12 mouse cellular contexts compared by ENCODE assay signal in the genomic region with DNA sequence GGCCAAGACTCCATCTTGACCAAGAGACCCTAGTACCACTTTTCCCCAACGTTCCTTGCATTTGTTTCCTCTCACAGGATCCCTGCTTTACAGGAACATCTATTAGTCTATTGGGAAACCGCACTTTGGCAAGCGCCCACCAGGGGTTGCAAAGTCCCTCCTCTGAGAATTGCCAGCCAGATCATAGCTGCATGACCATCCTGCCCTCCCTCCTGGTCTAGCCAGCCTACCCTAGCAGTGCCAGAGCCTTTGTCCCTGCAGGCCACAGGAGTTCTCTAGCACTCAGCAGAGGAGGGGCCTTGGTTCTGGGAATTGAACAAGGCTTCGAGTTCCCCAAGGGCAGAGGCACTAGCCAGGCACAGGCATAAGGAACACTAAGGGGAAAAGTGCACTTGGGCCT. TPM values are rescaled to one million over a fixed set of nuclear protein-coding genes. Genes with fewer than 3 reads are reported as not detected.
A peak's percentile ranks its signal among the peaks of the same experiment; 100 is the strongest.
DNase-seq lines count a peak whose midpoint lies in the region; ATAC-seq lines count a peak whose summit lies in the region.
"Had no signal": no experiment of that assay in that cellular context is flagged by ENCODE, and none has a peak within 500 bp of the region (broad histone marks: within the 10 kb centered on the region; RNA-seq: fewer than 3 reads in every experiment).

No protein-coding gene starts in this region.

- H3K9me3 ChIP-seq in kidney, embryonic 15.5 days (replicated peaks), result no peaks in the 10 kb centered on the region
- H3K9me3 ChIP-seq: megakaryocyte, embryonic 14.5 days; neural tube, embryonic 13.5 days had no signal

- intact Hi-C loops in left cerebral cortex, postnatal 10 days (cut with DNase I), result no loop called here

- H3K4me1 ChIP-seq in kidney, embryonic 15.5 days, result peaks cover 32% of the 10 kb centered on the region

- H3K4me2 ChIP-seq in kidney, embryonic 15.5 days, result no peak overlapping the region
- H3K4me2 ChIP-seq: neural tube, embryonic 13.5 days had no signal

- peaks cover under 1% of the 10 kb centered on the region; the same call in 1 of the 2 replicates for H3K36me3 ChIP-seq in kidney, embryonic 15.5 days

- ATAC-seq in kidney, embryonic 15.5 days (replicated peaks; ENCODE audit: low FRiP score), result no peak
- no peak for ATAC-seq in erythroblast, adult 5-6 weeks (replicated peaks; ENCODE audit: low FRiP score, poor library complexity, severe bottlenecking)

- H3K27me3 ChIP-seq in kidney, embryonic 15.5 days, result no peaks in the 10 kb centered on the region
- H3K27me3 ChIP-seq: megakaryocyte, embryonic 14.5 days; neural tube, embryonic 13.5 days had no signal

- 53% methylated on average over 4 of the region's 4 CpGs for WGBS in kidney, embryonic 15.5 days

- DNase-seq in kidney, adult 9 months, result peak; percentile 36
- DNase-seq in A20 (ENCODE audit: low read depth, low spot score), result peak; percentile 37
- peak; percentile 78 for DNase-seq in MN1 (ENCODE audit: low spot score)
- peak; percentile 40 to 55 for DNase-seq in kidney, postnatal 36 days
- no peak for DNase-seq in left cerebral cortex, postnatal 10 days (ENCODE audit: extremely low spot score in 1 of 2, low spot score in 2 of 2)
- no peak for DNase-seq in lung, adult 18-20 months
- DNase-seq: gastrocnemius, postnatal 14 days; spleen, adult 18-20 months had no signal

- H3K27ac ChIP-seq in kidney, embryonic 15.5 days, result no peak overlapping the region
- H3K27ac ChIP-seq: neural tube, embryonic 13.5 days had no signal

- H3K4me3 ChIP-seq in kidney, embryonic 15.5 days (replicated peaks), result no peak overlapping the region
- H3K4me3 ChIP-seq: megakaryocyte, embryonic 14.5 days; neural tube, embryonic 13.5 days had no signal

- no peak overlapping the region for H3K9ac ChIP-seq in kidney, embryonic 15.5 days
- H3K9ac ChIP-seq: neural tube, embryonic 13.5 days had no signal

RNA-seq across cellular contexts. Expression of gene Srebf1, which starts 2.3 kb away (rescaled TPM):
- polyA plus RNA-seq in kidney, embryonic 15.5 days (2015; fragmentation: Nextera tagmentation; extraction: Ambion mirVana), result 56.3 and 60.0 TPM in 2 replicates
- 10 to 100 TPM; 41.5 to 43.0 TPM for total RNA-seq in left cerebral cortex, postnatal 10 days (2021)
- 1.3 and 13.0 TPM in 2 replicates for total RNA-seq in erythroblast, adult 5-6 weeks (2015; ENCODE audit: low replicate concordance)
- 4.6 and 12.2 TPM in 2 replicates for total RNA-seq in erythroblast, adult 5-6 weeks (2017; ENCODE audit: low replicate concordance)

Comparison
In these comparisons a context has a peak if more than half of its experiments do, and no peak if none do; other contexts are left out.
1. DNase-seq: peak in kidney, adult 9 months (single experiment), A20 (single experiment), MN1 (single experiment) and kidney, postnatal 36 days (2 of 2); none in left cerebral cortex, postnatal 10 days (0 of 2) and lung, adult 18-20 months (0 of 2).